ENCODE assay signal across 8 mouse cellular contexts in genomic region chr7:127016971-127017949, GRCm38 (mm10). TPM values are rescaled to one million over a fixed set of nuclear protein-coding genes. Genes with fewer than 3 reads are reported as not detected.
DNase-seq lines count a peak whose midpoint lies in the region; ATAC-seq and TF ChIP-seq lines count a peak whose summit lies in the region.

Pagr1a (minus strand) TSS chr7:127017352.

- DNase-seq in MN1 (ENCODE audit: low spot score), result peak; percentile 99
- peak; percentile 99 for DNase-seq in cerebellum, adult 9-10 months
- DNase-seq in hindbrain, embryonic 10.5 days (ENCODE audit: low spot score), result peak; percentile 99
- peak; percentile 98 for DNase-seq in layer of hippocampus, adult 9-11 months
- DNase-seq in lung, postnatal 0 days (ENCODE audit: low spot score), result peak; percentile 100
- DNase-seq in ovary, postnatal 14 days (ENCODE audit: low spot score), result peak; percentile 89
- peak; percentile 98 for DNase-seq in thymus, postnatal 14 days

- no peak for TF ChIP-seq EP300 in lung, postnatal 0 days (IDR thresholded peaks at IDR 0.05)

- ATAC-seq in frontal cortex, adult (ENCODE audit: low TSS enrichment), result peak; percentile 56
- ATAC-seq in lung, postnatal 0 days, result peak; percentile 85

- H3K27me3 ChIP-seq in hindbrain, embryonic 10.5 days (ENCODE audit: insufficient read depth, poor library complexity, severe bottlenecking), result no peaks in the 10 kb centered on the region
- no peaks in the 10 kb centered on the region for H3K27me3 ChIP-seq in lung, postnatal 0 days (replicated peaks; ENCODE audit: insufficient read depth, low read length)

- peak within 1 kb of the TSS; percentile 88 for H3K4me2 ChIP-seq in lung, postnatal 0 days (replicated peaks; ENCODE audit: low read depth, low read length)

- peaks cover 47% of the 10 kb centered on the region for H3K36me3 ChIP-seq in hindbrain, embryonic 10.5 days
- no peaks in the 10 kb centered on the region for H3K36me3 ChIP-seq in lung, postnatal 0 days (ENCODE audit: insufficient read depth, low read length)

- H3K9ac ChIP-seq in lung, postnatal 0 days (replicated peaks; ENCODE audit: low read depth), result peak within 1 kb of the TSS; percentile 62

- peaks cover 81% of the 10 kb centered on the region for H3K4me1 ChIP-seq in hindbrain, embryonic 10.5 days (replicated peaks)
- peaks cover 9% of the 10 kb centered on the region; the same call in 1 of the 2 replicates for H3K4me1 ChIP-seq in lung, postnatal 0 days (ENCODE audit: insufficient read depth, low read depth, low read length)

- peak within 1 kb of the TSS; percentile 90 for H3K4me3 ChIP-seq in hindbrain, embryonic 10.5 days
- peak within 1 kb of the TSS; percentile 62 for H3K4me3 ChIP-seq in lung, postnatal 0 days (ENCODE audit: low read depth, low read length)

- 5% methylated on average over 39 of the region's 39 CpGs for WGBS in hindbrain, embryonic 10.5 days
- WGBS in lung, postnatal 0 days, result 1% methylated on average over 39 of the region's 39 CpGs

- H3K27ac ChIP-seq in hindbrain, embryonic 10.5 days, result peak within 1 kb of the TSS; percentile 98
- H3K27ac ChIP-seq in lung, postnatal 0 days (ENCODE audit: low read length), result peak within 1 kb of the TSS; percentile 92

- H3K9me3 ChIP-seq in hindbrain, embryonic 10.5 days, result no peaks in the 10 kb centered on the region
- H3K9me3 ChIP-seq in lung, postnatal 0 days (ENCODE audit: low read length), result no peaks in the 10 kb centered on the region

- TF ChIP-seq CTCF in lung, postnatal 0 days (IDR thresholded peaks at IDR 0.05), result peak; percentile 82

RNA-seq across cellular contexts. Expression of gene Pagr1a, which starts in this region (rescaled TPM):
- polyA plus RNA-seq in hindbrain, embryonic 10.5 days (2016; fragmentation: Nextera tagmentation; extraction: Ambion mirVana), result 84.3 and 130 TPM in 2 replicates
- 20.7 and 28.3 TPM in 2 replicates for polyA plus RNA-seq in lung, postnatal 0 days (2015; fragmentation: Nextera tagmentation; extraction: Ambion mirVana)

Comparison
In these comparisons a context has a peak if more than half of its experiments do, and no peak if none do; other contexts are left out.
1. Peak in every context shown above with its lines: DNase-seq, ATAC-seq, H3K4me3 ChIP-seq and H3K27ac ChIP-seq.